Mouse (Mus musculus): ENCODE measurements around the gene Mroh3.

DNA sequence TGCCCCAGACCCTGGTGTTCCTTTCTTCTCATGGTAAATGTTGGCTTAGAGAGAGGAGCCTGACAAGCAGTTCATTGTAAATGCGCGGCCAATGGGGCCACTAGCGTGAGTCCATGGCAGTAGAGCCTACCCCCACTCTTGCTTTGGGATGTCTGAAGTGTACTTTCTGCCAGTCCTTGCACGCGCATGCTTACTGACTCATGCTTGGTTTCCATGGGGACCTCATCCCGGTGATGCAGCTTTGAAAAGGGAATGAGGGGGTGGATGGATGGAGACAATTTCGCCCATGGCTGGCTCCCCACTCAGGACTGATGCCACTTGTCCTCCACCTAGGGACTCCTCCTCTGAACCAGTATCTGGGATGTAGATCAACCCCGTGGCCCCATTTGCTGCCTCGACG lies 69.1 kb downstream of the Mroh3 start:
- TF ChIP-seq CTCF (IDR thresholded peaks at IDR 0.05; ENCODE audit: insufficient read depth, low read depth, low read length) (no peak), POLR2A (IDR thresholded peaks at IDR 0.05; ENCODE audit: insufficient read depth, low read depth, low read length) (no peak)
